Mouse (Mus musculus) heart, postnatal 0 days (tissue): Measurements from ENCODE around the gene Wwox.

ENCODE experiments used
- CTCF ChIP-seq: IDR thresholded peaks from 2 replicates; pipeline ENCODE4 v1.5.1; 2016; ENCODE audit warnings: antibody characterized with exemption, control low read depth, low read depth
- EP300 ChIP-seq: IDR thresholded peaks from 2 replicates; pipeline ENCODE4 v1.6.1; 2016; ENCODE audit warnings: antibody characterized with exemption, low read depth

GRCm38 (mm10) chr8:115088162-115088561, 648.7 kb downstream of the Wwox start:
- 0 out of 2 replicates have a peak, but pooled peaks have one; percentile 6 for TF ChIP-seq CTCF
- no peak for TF ChIP-seq EP300
